Mouse (Mus musculus) spleen, postnatal 10 days (tissue): ENCODE data around the gene Papss2.
A peak's percentile ranks its signal among the peaks of the same experiment; 100 is the strongest.
"Not testable (repeated sequence)": the region's sequence is repeated elsewhere in the genome, so short reads cannot be mapped to it uniquely, and the experiment has no call there.

Experiments used
- DNase-seq, 2 experiments: peaks; one replicate each; pipeline ENCODE4 v3.0.0; 2021 to 2022; ENCODE audit warnings: low spot score in 2 of 2

Papss2 gene

GRCm38 (mm10) chr19:32638276-32638903, 42.8 kb downstream of the Papss2 start:
- DNase-seq: no peak

GRCm38 (mm10) chr19:32641535-32641934, 45.9 kb downstream of the Papss2 start:
- no peak for DNase-seq

GRCm38 (mm10) chr19:32641995-32642394, 46.4 kb downstream of the Papss2 start:
- no peak for DNase-seq

- DNase-seq: no peak
Measured at GRCm38 (mm10) chr19:32643642-32644041, 48.1 kb downstream of the Papss2 start.

GRCm38 (mm10) chr19:32645939-32646338, 50.3 kb downstream of the Papss2 start:
- no peak for DNase-seq

- DNase-seq: no peak
Measured at GRCm38 (mm10) chr19:32646382-32646781, 50.8 kb downstream of the Papss2 start.

GRCm38 (mm10) chr19:32648019-32648571, 52.5 kb downstream of the Papss2 start:
- DNase-seq: no peak

- no peak for DNase-seq
Measured at GRCm38 (mm10) chr19:32651046-32651445, 55.5 kb downstream of the Papss2 start.

GRCm38 (mm10) chr19:32653122-32653521, 57.5 kb downstream of the Papss2 start:
- DNase-seq: no peak

- DNase-seq: no peak
Measured at GRCm38 (mm10) chr19:32653630-32654362, 58.2 kb downstream of the Papss2 start.

GRCm38 (mm10) chr19:32659346-32659745, 63.8 kb downstream of the Papss2 start:
- DNase-seq: no peak

- no peak for DNase-seq
Measured at GRCm38 (mm10) chr19:32662936-32663335, 67.3 kb downstream of the Papss2 start.

GRCm38 (mm10) chr19:32665243-32665642, 69.7 kb downstream of the Papss2 start:
- no peak for DNase-seq

GRCm38 (mm10) chr19:32667830-32668229, 72.2 kb downstream of the Papss2 start:
- DNase-seq: not testable (repeated sequence)

- DNase-seq: no peak
Measured at GRCm38 (mm10) chr19:32675766-32676165, 80.2 kb downstream of the Papss2 start.

- no peak for DNase-seq
Measured at GRCm38 (mm10) chr19:32680894-32681293, 85.3 kb downstream of the Papss2 start.

- DNase-seq: no peak
Measured at GRCm38 (mm10) chr19:32683081-32683480, 87.5 kb downstream of the Papss2 start.

GRCm38 (mm10) chr19:32687721-32688120, 92.1 kb downstream of the Papss2 start:
- no peak for DNase-seq

- DNase-seq: not testable (repeated sequence)
Measured at GRCm38 (mm10) chr19:32688227-32688626, 92.6 kb downstream of the Papss2 start.

GRCm38 (mm10) chr19:32689724-32690123, 94.1 kb downstream of the Papss2 start:
- DNase-seq: peak in 1 of 2 experiments; percentile 26

GRCm38 (mm10) chr19:32696674-32697073, 101.1 kb downstream of the Papss2 start:
- no peak for DNase-seq

GRCm38 (mm10) chr19:32702191-32702590, 106.6 kb downstream of the Papss2 start:
- DNase-seq: no peak

GRCm38 (mm10) chr19:32708996-32709395, 113.4 kb downstream of the Papss2 start:
- no peak for DNase-seq
